Mouse (Mus musculus): Measurements from ENCODE around the gene 3110040M04Rik.
"Not testable (repeated sequence)": the region's sequence is repeated elsewhere in the genome, so short reads cannot be mapped to it uniquely, and the experiment has no call there.

3110040M04Rik gene

DNA sequence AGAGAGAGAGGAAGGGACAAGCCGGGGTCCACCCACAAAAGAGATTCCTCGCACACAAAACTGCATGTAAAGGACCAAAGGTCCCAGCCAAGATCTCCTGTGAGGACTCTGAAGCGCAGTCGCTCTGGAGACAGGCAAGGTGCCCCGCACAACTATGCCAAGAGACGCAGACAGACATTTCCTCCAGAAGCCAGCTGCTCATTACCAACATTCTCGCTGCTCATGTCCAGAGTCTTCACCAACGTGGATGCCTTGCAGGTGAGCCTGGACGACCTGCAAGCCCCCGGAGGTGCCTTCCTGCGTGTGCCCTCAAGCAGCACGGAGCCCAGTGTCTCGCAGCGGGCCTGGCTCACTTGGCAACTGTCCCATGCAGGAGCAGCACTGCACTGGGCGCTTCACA is 11.2 kb upstream of the 3110040M04Rik start:
- not testable (repeated sequence) for DNase-seq

DNA sequence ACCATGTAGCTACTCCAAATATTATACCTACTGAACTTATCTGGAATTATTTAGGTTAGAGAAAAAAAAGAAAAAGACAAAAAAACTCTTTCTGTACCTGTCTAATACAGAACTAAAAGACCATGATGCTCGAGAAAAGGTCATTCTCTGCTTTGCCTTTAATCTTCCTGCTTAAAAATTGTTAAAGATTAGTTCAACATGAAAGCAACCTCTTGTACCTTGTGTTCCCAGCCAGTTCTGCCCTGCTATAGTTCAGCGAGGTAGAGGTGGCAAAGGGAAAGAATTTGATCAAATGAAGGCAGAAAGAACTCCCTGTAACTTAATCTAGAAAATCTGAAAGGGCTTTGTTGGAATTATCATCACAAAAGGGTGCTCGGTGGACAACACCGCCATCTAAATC is 7.9 kb upstream of the 3110040M04Rik start:
- DNase-seq = not testable (repeated sequence)

DNA sequence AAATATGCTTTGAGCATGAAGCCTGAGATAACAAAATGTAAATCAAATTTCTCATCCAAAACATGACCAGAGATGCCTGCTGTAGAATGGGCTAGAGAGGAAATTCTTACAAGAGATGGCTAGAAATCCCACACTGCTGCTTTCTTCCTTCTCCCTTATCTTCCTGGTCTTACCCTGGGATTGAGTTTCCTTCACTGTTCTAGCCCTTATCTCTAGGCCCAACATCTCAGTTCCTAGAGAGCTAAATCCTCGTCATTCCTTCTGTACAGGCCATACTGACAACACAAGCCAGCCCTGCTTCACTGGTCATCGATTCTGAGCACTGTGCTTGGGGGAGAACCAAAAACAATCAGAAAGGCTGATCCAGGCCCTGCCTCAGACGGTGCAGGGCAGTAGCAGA is 7.2 kb upstream of the 3110040M04Rik start:
- DNase-seq = not testable (repeated sequence)

DNA sequence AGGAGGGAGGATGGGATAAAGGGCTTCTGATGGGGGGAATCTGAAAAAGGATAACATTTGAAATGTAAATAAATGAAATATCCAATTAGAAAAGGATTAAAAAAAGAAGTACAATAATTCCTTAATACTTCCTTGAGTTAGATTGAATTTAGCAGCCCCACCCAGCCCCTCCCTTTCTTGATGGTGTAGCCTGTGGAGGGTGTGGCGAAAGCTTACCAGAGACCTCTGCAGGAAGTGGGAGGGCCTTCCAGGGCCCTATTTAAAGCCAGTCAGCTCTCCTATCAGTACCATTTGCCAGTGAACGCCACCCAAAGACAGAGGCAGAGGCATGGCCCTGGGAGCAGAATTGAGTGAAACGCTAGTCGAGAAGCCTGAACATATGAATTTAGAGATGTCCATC is 5.8 kb upstream of the 3110040M04Rik start, which contains the start of gene Gm47995:
Gm47995 (plus strand) TSS at position 329 of the 400 bp plus-strand sequence.
- not testable (repeated sequence) for DNase-seq

DNA sequence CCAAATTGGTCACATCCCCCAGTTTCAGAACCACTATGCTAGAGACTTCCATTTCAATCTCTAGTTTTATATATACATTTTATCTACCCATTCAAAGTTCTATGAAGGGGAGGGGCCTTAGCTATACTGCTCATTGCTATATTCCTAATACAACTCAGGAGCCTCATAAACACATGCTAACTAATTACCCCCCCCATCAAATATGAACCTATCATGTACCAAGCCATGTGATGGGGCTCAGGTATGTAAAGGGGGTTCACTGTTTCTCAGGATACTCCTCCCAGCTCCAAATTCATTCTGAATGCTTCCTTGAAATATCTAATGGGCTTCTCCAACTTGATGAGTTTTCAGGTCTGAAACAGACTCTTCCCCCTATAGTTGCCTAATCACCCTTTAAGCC is 3.3 kb upstream of the 3110040M04Rik start:
- DNase-seq = not testable (repeated sequence)

DNA sequence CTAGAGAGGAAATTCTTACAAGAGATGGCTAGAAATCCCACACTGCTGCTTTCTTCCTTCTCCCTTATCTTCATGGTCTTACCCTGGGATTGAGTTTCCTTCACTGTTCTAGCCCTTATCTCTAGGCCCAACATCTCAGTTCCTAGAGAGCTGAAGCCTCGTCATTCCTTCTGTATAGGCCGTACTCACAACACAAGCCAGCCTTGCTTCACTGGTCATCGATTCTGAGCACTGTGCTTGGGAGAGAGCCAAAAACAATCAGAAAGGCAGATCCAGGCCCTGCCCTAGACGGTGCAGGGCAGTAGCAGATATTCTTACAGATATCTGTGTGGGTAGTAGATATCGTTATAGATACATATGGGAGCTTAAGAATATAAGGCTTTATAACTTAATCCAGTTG is 1.1 kb upstream of the 3110040M04Rik start:
- not testable (repeated sequence) for DNase-seq

DNA sequence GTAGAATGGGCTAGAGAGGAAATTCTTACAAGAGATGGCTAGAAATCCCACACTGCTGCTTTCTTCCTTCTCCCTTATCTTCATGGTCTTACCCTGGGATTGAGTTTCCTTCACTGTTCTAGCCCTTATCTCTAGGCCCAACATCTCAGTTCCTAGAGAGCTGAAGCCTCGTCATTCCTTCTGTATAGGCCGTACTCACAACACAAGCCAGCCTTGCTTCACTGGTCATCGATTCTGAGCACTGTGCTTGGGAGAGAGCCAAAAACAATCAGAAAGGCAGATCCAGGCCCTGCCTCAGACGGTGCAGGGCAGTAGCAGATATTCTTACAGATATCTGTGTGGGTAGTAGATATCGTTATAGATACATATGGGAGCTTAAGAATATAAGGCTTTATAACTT is 4.6 kb downstream of the 3110040M04Rik start:
- not testable (repeated sequence) for DNase-seq

DNA sequence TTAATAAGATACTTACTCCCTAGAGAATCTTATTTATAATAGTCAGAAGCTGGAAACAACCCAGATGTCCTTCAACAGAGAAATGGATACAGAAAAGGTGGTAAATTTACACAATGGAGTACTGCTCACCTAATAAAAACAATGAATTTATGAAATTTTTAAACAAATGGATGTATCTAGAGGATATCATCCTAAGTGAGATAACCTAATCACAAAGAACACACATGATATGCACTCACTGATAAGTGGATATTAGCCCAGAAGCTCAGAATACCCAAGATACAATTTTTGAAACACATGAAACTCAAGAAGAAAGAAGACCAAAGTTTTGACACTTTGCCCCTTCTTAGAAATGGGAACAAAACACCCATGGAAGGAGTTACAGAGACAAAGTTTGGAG is 5.0 kb downstream of the 3110040M04Rik start:
- DNase-seq = not testable (repeated sequence)

DNA sequence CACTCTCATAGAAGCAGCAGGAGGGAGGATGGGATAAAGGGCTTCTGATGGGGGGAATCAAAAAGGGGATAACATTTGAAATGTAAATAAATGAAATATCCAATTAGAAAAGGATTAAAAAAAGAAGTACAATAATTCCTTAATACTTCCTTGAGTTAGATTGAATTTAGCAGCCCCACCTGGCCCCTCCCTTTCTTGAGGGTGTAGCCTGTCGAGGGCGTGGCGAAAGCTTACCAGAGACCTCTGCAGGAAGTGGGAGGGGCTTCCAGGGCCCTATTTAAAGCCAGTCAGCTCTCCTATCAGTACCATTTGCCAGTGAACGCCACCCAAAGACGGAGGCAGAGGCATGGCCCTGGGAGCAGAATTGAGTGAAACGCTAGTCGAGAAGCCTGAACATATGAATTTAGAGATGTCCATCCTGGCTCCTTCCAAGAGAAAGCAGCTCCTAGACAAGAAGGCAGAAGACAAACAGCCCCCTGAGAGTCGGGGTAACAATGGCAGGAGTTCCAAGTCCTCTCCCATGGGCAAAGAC is 6.0 kb downstream of the 3110040M04Rik start, which contains the start of gene Gm47996:
Gm47996 (plus strand) TSS at position 308 of the 532 bp plus-strand sequence.
- DNase-seq = peak; percentile 25

DNA sequence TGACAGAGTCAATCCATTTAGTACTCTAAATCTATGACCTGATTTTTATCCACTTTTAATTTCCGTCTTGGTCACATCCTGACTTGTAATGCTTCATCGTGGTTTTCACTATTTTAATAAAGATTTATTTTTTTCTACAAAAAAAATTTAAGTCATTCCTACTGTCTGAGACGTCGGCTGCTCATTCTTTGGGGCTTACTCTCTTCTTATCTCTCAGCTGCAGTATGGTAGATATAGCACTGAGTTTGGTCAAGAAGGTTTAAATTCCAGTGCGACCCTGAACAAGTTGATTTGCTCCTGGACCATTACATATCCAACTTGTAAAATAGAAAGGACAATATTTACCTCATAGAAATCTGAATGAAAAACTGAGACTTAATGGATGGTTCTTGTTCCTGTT is 7.7 kb downstream of the 3110040M04Rik start:
- DNase-seq = not testable (repeated sequence)

DNA sequence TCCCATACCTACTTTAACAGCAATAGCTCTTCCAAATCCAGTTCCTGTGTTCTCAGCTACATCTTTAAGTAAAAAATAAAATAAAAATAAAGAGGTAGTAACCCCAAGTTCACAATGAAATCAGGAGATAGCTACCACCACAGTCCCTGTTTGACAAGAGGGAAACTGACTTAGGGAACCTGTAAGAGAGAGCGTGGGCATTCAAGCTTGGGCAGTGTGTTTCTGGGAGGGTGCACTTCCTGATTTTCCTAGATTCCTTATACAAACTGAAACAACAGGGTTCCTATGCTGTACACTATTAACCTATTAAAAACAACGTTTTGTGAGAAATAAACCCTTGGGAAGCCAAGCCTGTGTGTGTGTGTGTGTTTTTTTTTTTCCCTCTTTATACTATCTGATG is 10.9 kb downstream of the 3110040M04Rik start:
- no peak for DNase-seq

DNA sequence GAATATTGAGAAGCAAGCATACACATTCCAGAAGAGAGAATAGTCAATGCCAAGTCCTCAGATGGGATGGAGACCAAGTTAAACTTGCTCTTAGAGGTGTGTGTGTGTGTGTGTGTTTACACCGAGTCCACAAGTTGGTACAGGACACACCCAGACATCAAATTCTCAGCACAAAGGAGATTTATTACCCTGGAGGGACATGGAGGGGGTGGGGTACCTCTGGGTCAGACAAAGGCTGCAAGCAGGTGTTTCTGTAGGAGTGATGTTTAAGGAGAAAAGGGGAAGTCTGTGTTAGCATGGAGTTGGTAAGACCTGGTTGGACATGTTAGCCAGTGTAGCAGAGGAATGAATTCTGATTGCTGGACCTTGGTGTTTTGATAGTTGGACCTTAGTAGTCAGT is 12.1 kb downstream of the 3110040M04Rik start:
- DNase-seq = no peak

DNA sequence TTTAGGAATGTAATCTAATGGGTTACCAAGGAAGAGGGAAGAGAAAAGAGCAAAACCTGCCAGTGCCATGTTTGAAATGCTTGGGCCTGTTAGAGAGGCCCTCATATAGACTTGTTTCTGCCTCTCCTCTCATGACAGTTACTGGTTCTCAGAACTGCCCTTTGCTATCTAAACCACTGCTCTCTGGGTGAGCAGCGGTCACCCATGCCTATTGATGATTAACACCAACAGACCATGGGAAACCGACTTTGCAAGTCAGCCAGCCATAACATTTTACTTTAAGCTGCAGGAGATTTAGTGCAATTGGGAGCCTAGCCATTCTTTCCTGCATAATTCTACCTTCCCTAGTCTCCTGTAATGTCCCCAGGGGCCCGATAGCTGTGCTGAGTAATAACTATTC is 12.5 kb downstream of the 3110040M04Rik start:
- no peak for DNase-seq

DNA sequence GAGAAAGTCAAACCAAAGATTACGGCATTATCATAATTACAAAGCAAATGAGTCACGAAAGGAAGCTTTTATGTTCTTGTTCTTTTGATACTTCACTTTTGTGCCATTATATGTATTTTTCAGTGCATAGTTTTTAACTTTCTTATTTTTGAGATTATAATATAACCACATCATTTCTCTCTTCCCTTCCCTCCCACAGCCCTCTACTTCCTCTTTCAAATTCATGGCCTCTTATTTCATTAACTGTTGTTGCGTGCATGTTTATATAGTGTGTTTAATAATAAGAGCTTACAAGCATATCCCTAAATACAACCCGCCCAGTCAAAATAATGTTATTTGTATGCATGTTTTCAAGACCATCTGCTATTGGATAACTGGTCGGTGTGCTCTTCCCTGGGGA is 15.1 kb downstream of the 3110040M04Rik start:
- DNase-seq = no peak

DNA sequence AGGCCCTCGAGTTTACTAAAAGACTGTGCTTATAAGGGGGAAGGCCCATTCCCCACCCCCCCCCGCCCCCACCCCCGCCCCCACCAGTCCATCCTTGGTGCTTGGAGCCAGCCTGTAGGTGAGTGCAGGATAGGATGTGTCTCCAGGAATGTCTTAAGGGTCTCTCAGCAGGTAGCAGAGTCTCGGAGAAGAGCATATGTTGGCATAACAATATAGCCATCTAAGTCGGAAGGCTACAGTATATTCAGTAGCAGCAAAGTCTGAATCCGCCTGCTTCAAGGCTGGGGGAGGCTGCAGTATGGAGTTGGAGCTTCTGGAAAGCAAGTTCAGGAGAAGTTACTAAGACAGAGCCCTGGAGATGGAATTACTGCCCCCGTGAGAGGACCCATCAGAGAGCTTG is 16.2 kb downstream of the 3110040M04Rik start:
- no peak for DNase-seq

DNA sequence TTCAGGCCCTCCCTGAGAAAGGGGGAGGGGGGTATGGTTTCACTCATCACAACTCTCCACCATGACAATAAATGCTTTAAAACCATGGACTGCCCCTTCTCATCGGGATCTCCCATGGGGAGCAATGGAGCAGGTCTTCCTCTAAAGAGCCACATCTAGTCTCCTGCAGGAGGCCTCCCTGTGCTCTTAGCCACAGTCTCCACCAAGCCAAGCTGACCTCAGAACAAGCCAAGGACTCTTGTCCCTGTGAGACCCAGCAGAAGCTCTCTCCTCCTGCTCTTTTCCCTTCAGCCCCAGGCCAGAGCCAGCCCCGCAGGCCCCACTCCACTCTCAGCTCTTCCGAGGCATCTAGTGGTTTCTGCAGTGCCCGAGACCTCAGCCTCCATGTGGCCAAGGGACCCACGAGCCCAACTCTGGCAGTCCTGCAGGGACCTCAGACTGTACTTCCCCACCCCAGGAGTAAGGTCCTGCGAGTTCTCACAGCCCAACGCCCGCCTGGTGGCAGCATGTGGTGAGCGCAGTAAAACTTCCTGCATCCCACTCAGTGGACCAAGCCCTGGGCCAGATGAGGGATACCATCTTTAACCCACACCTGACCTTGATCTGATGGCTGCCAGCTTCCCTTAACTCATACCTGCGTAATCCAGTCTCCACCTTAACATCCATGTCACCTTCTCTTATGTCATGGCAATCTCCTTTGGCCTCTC is 18.8 kb downstream of the 3110040M04Rik start:
- no peak for DNase-seq

DNA sequence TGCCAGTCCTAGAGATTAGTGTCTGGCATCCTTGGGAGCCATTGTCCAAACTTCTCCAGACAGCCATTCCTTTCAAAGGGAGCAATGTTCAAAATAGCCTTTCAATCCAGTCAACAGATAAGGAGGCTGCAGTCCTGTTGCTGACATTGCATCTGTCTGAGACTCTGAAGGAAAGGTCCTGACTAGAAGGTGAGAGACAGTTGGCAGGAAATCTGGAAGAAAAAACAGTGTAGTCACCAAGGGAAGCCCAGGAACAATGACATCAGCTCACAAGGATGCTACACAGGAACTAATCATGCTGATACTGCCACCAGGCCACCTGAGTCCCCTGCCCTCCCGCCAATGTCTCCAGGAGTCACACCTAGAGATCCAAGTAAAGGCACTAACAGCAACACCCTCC is 19.5 kb downstream of the 3110040M04Rik start:
- no peak for DNase-seq

DNA sequence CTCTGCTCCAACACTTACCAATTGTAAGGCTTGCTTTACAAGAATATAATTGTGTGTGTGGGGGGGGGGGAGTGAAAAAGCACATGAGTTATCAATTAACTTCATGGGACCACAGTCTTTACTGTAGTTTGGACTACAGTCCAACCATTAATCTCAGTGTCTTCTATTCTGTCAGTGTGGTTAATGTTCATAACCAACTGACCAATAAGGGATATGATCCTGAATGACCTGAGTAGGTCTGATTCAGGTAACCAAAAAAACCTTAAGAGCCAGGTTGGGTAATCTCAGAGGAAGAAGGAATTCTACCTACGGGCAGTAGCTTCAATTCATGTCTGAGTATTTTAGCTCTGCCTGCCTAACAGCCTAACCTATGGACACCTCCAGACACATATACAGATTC is 20.6 kb downstream of the 3110040M04Rik start:
- no peak for DNase-seq

DNA sequence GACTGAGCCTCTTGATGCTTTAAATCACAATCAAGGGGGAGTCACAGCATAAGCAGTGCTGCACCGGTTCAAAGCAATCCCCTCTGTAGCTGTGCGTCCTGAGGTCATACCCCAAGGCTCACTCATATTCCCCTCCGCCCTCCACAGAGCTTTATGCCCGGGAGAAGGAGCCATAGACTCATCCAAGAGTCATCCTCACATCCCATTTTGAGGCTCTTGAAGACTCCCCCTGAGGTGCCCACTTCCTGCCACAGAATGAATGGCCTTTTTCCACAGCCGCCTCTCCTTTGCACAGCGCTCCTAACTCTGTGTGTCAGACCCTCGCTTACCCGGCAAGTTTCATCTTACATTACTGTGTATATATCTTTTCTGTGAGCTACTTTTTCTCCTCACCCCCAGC is 23.6 kb downstream of the 3110040M04Rik start:
- no peak for DNase-seq

DNA sequence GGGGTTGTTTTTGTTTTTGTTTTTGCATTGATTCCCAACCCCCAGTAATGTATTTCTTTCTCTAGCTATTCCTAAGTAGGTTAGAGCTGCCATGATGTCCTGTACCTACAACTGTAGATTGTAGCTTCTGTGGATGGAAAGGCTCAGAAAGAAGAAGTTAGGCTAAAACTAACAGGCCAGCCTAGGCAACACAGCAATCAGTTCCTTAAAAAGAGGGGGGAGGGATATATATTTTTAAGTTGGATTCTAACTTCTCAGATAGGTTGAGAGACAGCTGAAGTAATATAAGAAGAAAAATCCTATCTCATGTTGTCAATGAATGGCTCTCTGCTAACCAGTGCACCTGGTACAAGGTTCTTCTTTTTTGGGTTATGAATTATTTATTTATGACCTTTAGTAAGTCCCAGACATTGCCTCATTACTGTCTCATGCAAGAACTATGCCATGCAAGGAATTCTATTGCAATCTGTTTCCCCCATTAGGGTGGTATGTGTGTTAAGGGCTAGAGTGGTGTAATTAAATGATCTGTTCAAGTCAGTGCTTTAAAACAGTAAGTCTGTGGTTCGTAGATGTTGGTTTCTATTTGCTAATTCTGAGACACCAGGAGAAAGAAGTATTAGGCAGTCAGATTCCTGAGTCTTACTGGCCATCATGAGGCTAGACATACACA is 24.5 kb downstream of the 3110040M04Rik start:
- DNase-seq = no peak

DNA sequence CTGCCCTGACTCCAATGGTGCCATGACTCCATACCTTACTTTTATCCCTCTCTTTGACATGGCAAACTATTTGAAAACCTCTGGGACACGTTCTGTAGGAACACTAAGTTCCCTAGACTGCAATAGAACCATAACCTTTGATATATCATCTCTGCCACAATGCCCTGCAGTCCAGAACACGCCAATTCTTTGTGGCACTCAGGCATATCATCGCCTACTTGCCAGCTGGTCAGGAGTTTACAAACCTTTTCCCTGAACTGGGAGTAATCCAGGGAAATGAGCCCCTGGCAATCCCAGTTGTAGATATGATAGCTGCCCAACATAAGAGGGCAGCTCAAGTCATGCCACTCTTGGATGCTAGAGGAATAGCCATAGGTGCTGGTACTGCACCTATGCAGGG is 28.4 kb downstream of the 3110040M04Rik start:
- no peak for DNase-seq

DNA sequence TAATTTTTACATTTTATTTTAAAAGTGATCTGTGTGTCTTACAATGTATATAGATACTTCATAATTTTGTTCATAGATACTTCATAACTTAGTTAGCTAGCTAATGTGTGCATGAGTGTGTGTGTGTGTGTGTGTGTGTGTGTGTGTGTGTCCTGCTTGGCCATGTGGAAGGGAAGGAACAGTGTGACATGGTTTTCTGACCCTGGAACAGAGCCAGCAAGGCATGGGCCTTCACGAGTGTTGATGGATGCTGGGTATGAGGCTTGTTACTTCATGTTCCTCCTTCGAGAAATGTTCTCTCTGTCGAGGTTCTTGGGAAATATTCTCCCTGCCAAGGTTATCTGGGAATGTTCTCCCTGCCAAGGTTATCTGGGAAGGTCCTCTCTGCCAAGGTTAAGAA is 29.8 kb downstream of the 3110040M04Rik start:
- DNase-seq = no peak

DNA sequence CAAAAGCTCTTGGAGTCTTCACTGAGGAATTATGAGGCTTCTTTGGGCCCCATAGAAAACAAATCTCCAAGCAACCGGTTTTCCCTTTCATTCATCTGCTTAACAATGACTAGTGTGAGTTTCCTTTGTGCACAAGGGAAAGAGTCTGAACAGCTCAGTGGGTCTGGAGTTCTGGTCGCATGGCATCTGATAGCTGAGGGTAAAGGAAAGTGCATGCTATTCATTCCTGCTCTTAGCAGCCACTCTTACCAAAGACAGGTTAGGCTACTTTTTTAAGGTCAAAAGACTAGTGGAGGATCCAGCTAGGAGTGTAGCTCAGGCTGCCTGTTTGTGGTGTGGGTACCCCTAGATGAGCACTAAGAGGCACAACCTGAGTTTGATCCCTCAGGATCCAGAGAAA is 31.7 kb downstream of the 3110040M04Rik start:
- DNase-seq = no peak

All from thymus, postnatal 25 days (tissue).